Mouse (Mus musculus) CH12.LX (cell line): ENCODE results near the gene Lmntd2. TPM values are rescaled to one million over a fixed set of nuclear protein-coding genes. Genes with fewer than 3 reads are reported as not detected.
"Not testable (repeated sequence)": the region's sequence is repeated elsewhere in the genome, so short reads cannot be mapped to it uniquely, and the experiment has no call there.

ENCODE experiments used
- DNase-seq: peaks from one replicate; pipeline ENCODE4 v3.0.0-alpha.2; 2013; ENCODE audit errors: extremely low read depth
- H3K27ac ChIP-seq: 2 replicates; pipeline ENCODE4 v1.5.1; 2012; ENCODE audit warnings: low read depth, mild to moderate bottlenecking, control low read depth, moderate library complexity; ENCODE audit not compliant: insufficient read depth
- H3K27me3 ChIP-seq: replicated peaks from 2 replicates; pipeline ENCODE3; 2012; ENCODE audit warnings: inconsistent platforms
- H3K36me3 ChIP-seq, 2 experiments: replicated peaks in 1 of 2; 2 replicates each; pipeline versions ENCODE3 to v1.6.1; 2012; ENCODE audit warnings: inconsistent platforms in 1 of 2, low read length in 1 of 2, mild to moderate bottlenecking in 1 of 2, mixed read lengths in 1 of 2, moderate library complexity in 1 of 2; ENCODE audit not compliant: control insufficient read depth in 1 of 2, insufficient read depth in 1 of 2
- H3K4me1 ChIP-seq, 2 experiments: 2 replicates each; pipeline ENCODE4 v1.6.1; 2012; ENCODE audit warnings: inconsistent platforms in 1 of 2, moderate library complexity in 1 of 2; ENCODE audit not compliant: insufficient read depth in 2 of 2, control insufficient read depth in 1 of 2
- H3K4me2 ChIP-seq: 2 replicates; pipeline ENCODE4 v1.6.1; 2012; ENCODE audit warnings: low read depth, mild to moderate bottlenecking, control low read depth; ENCODE audit not compliant: poor library complexity, insufficient read depth, severe bottlenecking
- H3K4me3 ChIP-seq, 3 experiments: fragments of 150-350 bp in 1 of 3; sonication (generic) in 1 of 3; replicated peaks in 1 of 3; 2 replicates each; pipeline versions ENCODE3 to v1.5.1; 2011 to 2012; ENCODE audit warnings: low read depth in 2 of 3, low read length in 2 of 3, mild to moderate bottlenecking in 2 of 3, moderate library complexity in 2 of 3, control low read depth in 1 of 3, improper control_type of control experiment in 1 of 3, inconsistent platforms in 1 of 3, mixed read lengths in 1 of 3; ENCODE audit not compliant: poor library complexity in 1 of 3
- H3K79me2 ChIP-seq: replicated peaks from 2 replicates; pipeline ENCODE4 v1.6.1; 2012; ENCODE audit warnings: mild to moderate bottlenecking, moderate library complexity; ENCODE audit not compliant: control insufficient read depth, poor library complexity, insufficient read depth, severe bottlenecking; ENCODE audit errors: extremely low read depth
- H3K9ac ChIP-seq: 2 replicates; pipeline ENCODE4 v1.6.1; 2012; ENCODE audit warnings: low read depth, mild to moderate bottlenecking, control low read depth, moderate library complexity; ENCODE audit not compliant: insufficient read depth
- H3K9me3 ChIP-seq: replicated peaks from 2 replicates; pipeline ENCODE3; 2012; ENCODE audit warnings: low read length, inconsistent platforms, mixed read lengths
- BHLHE40 ChIP-seq: IDR thresholded peaks from 2 replicates; pipeline ENCODE4 v1.6.1; 2011; ENCODE audit warnings: mild to moderate bottlenecking, low read depth, low read length, improper control_type of control experiment
- CHD1 ChIP-seq: IDR thresholded peaks from 2 replicates; pipeline ENCODE4 v1.6.1; 2012; ENCODE audit warnings: low read depth, low read length, improper control_type of control experiment, inconsistent platforms
- CTCF ChIP-seq, 2 experiments: IDR thresholded peaks in 1 of 2; conservative IDR thresholded peaks in 1 of 2; 2 replicates each; pipeline ENCODE4 v1.5.1; 2011 to 2012; ENCODE audit warnings: low read depth in 2 of 2, low read length in 2 of 2, improper control_type of control experiment in 1 of 2, inconsistent platforms in 1 of 2, mild to moderate bottlenecking in 1 of 2, moderate library complexity in 1 of 2
- E2F4 ChIP-seq: IDR thresholded peaks from 2 replicates; pipeline ENCODE4 v1.6.1; 2011; ENCODE audit warnings: low read depth, low read length, improper control_type of control experiment; ENCODE audit not compliant: insufficient replicate concordance
- EP300 ChIP-seq: IDR thresholded peaks from 2 replicates; pipeline ENCODE4 v1.6.1; 2011; ENCODE audit warnings: low read length, improper control_type of control experiment
- ETS1 ChIP-seq: conservative IDR thresholded peaks from 2 replicates; pipeline ENCODE4 v1.6.1; 2012; ENCODE audit warnings: low read depth, mild to moderate bottlenecking, inconsistent platforms, low read length, improper control_type of control experiment, moderate library complexity
- IRF4 ChIP-seq: IDR thresholded peaks from 2 replicates; pipeline ENCODE4 v1.6.1; 2014; ENCODE audit warnings: low read depth, mild to moderate bottlenecking, inconsistent platforms, low read length, improper control_type of control experiment
- JUN ChIP-seq: IDR thresholded peaks from 2 replicates; pipeline ENCODE4 v1.6.1; 2011; ENCODE audit warnings: low read depth, mild to moderate bottlenecking, low read length, improper control_type of control experiment, moderate library complexity; ENCODE audit not compliant: insufficient read depth
- JUND ChIP-seq: conservative IDR thresholded peaks from 2 replicates; pipeline ENCODE4 v1.6.1; 2011; ENCODE audit warnings: low read depth, low read length, improper control_type of control experiment
- MEF2A ChIP-seq: IDR thresholded peaks from 2 replicates; pipeline ENCODE4 v1.6.1; 2014; ENCODE audit warnings: low read depth, mild to moderate bottlenecking, inconsistent platforms, low read length, improper control_type of control experiment, borderline replicate concordance
- MXI1 ChIP-seq: IDR thresholded peaks from 2 replicates; pipeline ENCODE4 v1.6.1; 2011; ENCODE audit warnings: mild to moderate bottlenecking, low read depth, low read length, improper control_type of control experiment
- MYC ChIP-seq: IDR thresholded peaks from 2 replicates; pipeline ENCODE4 v1.6.1; 2011; ENCODE audit warnings: low read depth, mild to moderate bottlenecking, improper control_type of control experiment, low read length
- NRF1 ChIP-seq: IDR thresholded peaks from 2 replicates; pipeline ENCODE4 v1.6.1; 2014; ENCODE audit warnings: low read depth, mild to moderate bottlenecking, inconsistent platforms, low read length, improper control_type of control experiment, moderate library complexity
- POLR2A ChIP-seq: IDR thresholded peaks from 2 replicates; pipeline ENCODE4 v1.6.1; 2011; ENCODE audit warnings: low read depth, mild to moderate bottlenecking, improper control_type of control experiment, low read length
- RCOR1 ChIP-seq: conservative IDR thresholded peaks from 2 replicates; pipeline ENCODE4 v1.6.1; 2012; ENCODE audit warnings: low read depth, mild to moderate bottlenecking, inconsistent platforms, low read length, improper control_type of control experiment
- SIN3A ChIP-seq: IDR thresholded peaks from 2 replicates; pipeline ENCODE4 v1.6.1; 2012; ENCODE audit warnings: low read length, improper control_type of control experiment, inconsistent platforms
- SMC3 ChIP-seq: IDR thresholded peaks from 2 replicates; pipeline ENCODE4 v1.6.1; 2011; ENCODE audit warnings: low read depth, low read length, improper control_type of control experiment
- USF1 ChIP-seq: IDR thresholded peaks from 2 replicates; pipeline ENCODE4 v1.6.1; 2014; ENCODE audit warnings: low read depth, mild to moderate bottlenecking, inconsistent platforms, low read length, improper control_type of control experiment
- ZC3H11A ChIP-seq: IDR thresholded peaks from 2 replicates; pipeline ENCODE4 v1.6.1; 2012; ENCODE audit warnings: low read depth, mild to moderate bottlenecking, inconsistent platforms, low read length, improper control_type of control experiment
- ZNF384 ChIP-seq: IDR thresholded peaks from 2 replicates; pipeline ENCODE4 v1.6.1; 2012; ENCODE audit warnings: low read depth, low read length, improper control_type of control experiment, inconsistent platforms
- dilution Hi-C: fragments of 300-500 bp; cut with MboI; formaldehyde crosslinking; loops from 2 replicates; pipeline ENCODE4 v1.14.3; 2020; ENCODE audit warnings: low sequenced_read_pairs; ENCODE audit not compliant: extremely low pct_unique_long_range_greater_than_20kb, extremely low pct_ligation_motif_present
- in situ Hi-C: fragments of 300-500 bp; cut with MboI; formaldehyde crosslinking; loops from 3 replicates; pipeline ENCODE4 v1.14.3; 2019; ENCODE audit warnings: low sequenced_read_pairs, low pct_ligation_motif_present, low pct_unique_long_range_greater_than_20kb, mixed read lengths
- polyA plus RNA-seq: library from polyadenylated mRNA; unstranded; fragments of >175 nt; gene quantifications from 2 replicates; pipeline ENCODE4 v1.2.1, GENCODE M21; 2012; ENCODE audit warnings: low read depth; ENCODE audit not compliant: insufficient read length
- total RNA-seq, 2 experiments: library from RNA; depleted of rRNA; stranded (reverse); fragments of 300-350 nt in 1 of 2; fragments of >200 nt in 1 of 2; gene quantifications; 2 replicates each; pipeline ENCODE4 v1.2.3; 2012 to 2014

The Lmntd2 gene
- total and polyA plus RNA-seq, 3 experiments: 0.89 to 1.1 (median 0.97) TPM

- Histone ChIP-seq H3K4me3 (no peak overlapping the region), H3K27ac (no peak overlapping the region), H3K9ac (no peak overlapping the region), H3K9me3 (no peaks in the 10 kb centered on the region), H3K27me3 (no peaks in the 10 kb centered on the region), H3K36me3 (peaks cover 81 to 85% of the 10 kb centered on the region in 2 experiments)
- no peak for DNase-seq
- dilution Hi-C loops: no loop called here
- TF ChIP-seq MXI1 (no peak), JUND (no peak), USF1 (no peak), ZC3H11A (no peak), SMC3 (no peak), CHD1 (no peak), RCOR1 (no peak)
- TF ChIP-seq, all 38 proteins: peak for 0
- no peak overlapping the region for H3K4me2 ChIP-seq
- in situ Hi-C loops: loop anchor here (10.0 kb wide), 1 partner anchor 103 kb away; no protein-coding TSS in a partner anchor
- H3K79me2 ChIP-seq: no peaks in the 10 kb centered on the region
- peaks cover 14 to 24% of the 10 kb centered on the region in 2 experiments for H3K4me1 ChIP-seq
These were observed 47.6 kb upstream of the Lmntd2 start for GRCm38 (mm10) chr7:141261480-141261879.

GRCm38 (mm10) chr7:141256159-141256558, 42.3 kb upstream of the Lmntd2 start:
- Histone ChIP-seq H3K4me1 (peaks cover 2 to 5% of the 10 kb centered on the region in 2 experiments; a peak in 2 of 4 replicates), H3K4me3 (no peak overlapping the region), H3K4me2 (no peak overlapping the region), H3K9ac (no peak overlapping the region), H3K79me2 (no peaks in the 10 kb centered on the region), H3K36me3 (peaks cover 76 to 94% of the 10 kb centered on the region in 2 experiments), H3K9me3 (no peaks in the 10 kb centered on the region), H3K27ac (peak overlapping the region; percentile 2; the same call in 1 of the 2 replicates), H3K27me3 (no peaks in the 10 kb centered on the region)
- in situ Hi-C loops (no loop called here), dilution Hi-C loops (no loop called here)
- TF ChIP-seq JUN (no peak), E2F4 (no peak), USF1 (no peak), CTCF (conservative IDR thresholded peaks at IDR 0.05 in 1 of 2, IDR thresholded peaks at IDR 0.05 in 1 of 2; ENCODE audit: low read depth in 2 of 2, low read length in 2 of 2) (no peak), NRF1 (no peak), POLR2A (no peak), MYC (no peak)
- DNase-seq: no peak

- H3K9me3 ChIP-seq, H3K79me2 ChIP-seq, dilution Hi-C loops, H3K4me3 ChIP-seq, in situ Hi-C loops, H3K4me2 ChIP-seq, H3K27me3 ChIP-seq, H3K9ac ChIP-seq: not testable (repeated sequence)
- peak; percentile 41 for DNase-seq
- Histone ChIP-seq H3K4me1 (peaks cover 2 to 23% of the 10 kb centered on the region in 2 experiments; a peak in 3 of 4 replicates), H3K36me3 (peaks cover 70 to 92% of the 10 kb centered on the region in 2 experiments), H3K27ac (peak overlapping the region; percentile 34; the same call in 1 of the 2 replicates)
- peak; percentile 55; the same call in 1 of the 2 replicates for TF ChIP-seq ZNF384
- peak; percentile 72 for TF ChIP-seq BHLHE40
- 0 out of 2 replicates have a peak, but pooled peaks have one; percentile 32 for TF ChIP-seq SIN3A
- peak; percentile 64; the same call in 1 of the 2 replicates for TF ChIP-seq JUN
- 0 out of 2 replicates have a peak, but pooled peaks have one; percentile 11 for TF ChIP-seq JUND
- TF ChIP-seq MYC: 0 out of 2 replicates have a peak, but pooled peaks have one; percentile 42
- TF ChIP-seq IRF4: peak; percentile 18; the same call in 1 of the 2 replicates
- peak; percentile 39; the same call in 1 of the 2 replicates for TF ChIP-seq EP300
- peak; percentile 70 for TF ChIP-seq ETS1
- peak; percentile 71; the same call in 1 of the 2 replicates for TF ChIP-seq MEF2A
These were observed 36.6 kb upstream of the Lmntd2 start for GRCm38 (mm10) chr7:141250486-141250885.
